Mouse (Mus musculus) intestine, embryonic 15.5 days (tissue): Measurements from ENCODE around the gene Haus3. TPM values are rescaled to one million over a fixed set of nuclear protein-coding genes. Genes with fewer than 3 reads are reported as not detected.

Source experiments
- ATAC-seq: fragments of 200-750 bp; cut with Nextera tagmentation; 2 replicates; pipeline ENCODE4 v1.8.0; 2017; ENCODE audit warnings: moderate TSS enrichment, moderate library complexity
- H3K27ac ChIP-seq: fragments of 300-500 bp; sonication (generic); 2 replicates; pipeline ENCODE4 v1.5.1; 2015; ENCODE audit warnings: mild to moderate bottlenecking, inconsistent platforms
- H3K27me3 ChIP-seq: fragments of 300-500 bp; sonication (generic); replicated peaks from 2 replicates; pipeline ENCODE4 v1.6.1; 2015; ENCODE audit warnings: inconsistent platforms
- H3K36me3 ChIP-seq: fragments of 300-500 bp; sonication (generic); 2 replicates; pipeline ENCODE4 v1.6.1; 2015; ENCODE audit warnings: inconsistent platforms
- H3K4me1 ChIP-seq: fragments of 300-500 bp; sonication (generic); replicated peaks from 2 replicates; pipeline ENCODE4 v1.6.1; 2015; ENCODE audit warnings: inconsistent platforms
- H3K4me2 ChIP-seq: fragments of 300-500 bp; sonication (generic); replicated peaks from 2 replicates; pipeline ENCODE4 v1.6.1; 2015; ENCODE audit warnings: mild to moderate bottlenecking, inconsistent platforms
- H3K4me3 ChIP-seq: fragments of 300-500 bp; sonication (generic); replicated peaks from 2 replicates; pipeline ENCODE4 v1.5.1; 2015; ENCODE audit warnings: inconsistent platforms
- H3K9ac ChIP-seq: fragments of 300-500 bp; sonication (generic); 2 replicates; pipeline ENCODE4 v1.6.1; 2015; ENCODE audit warnings: inconsistent platforms
- H3K9me3 ChIP-seq: fragments of 300-500 bp; sonication (generic); 2 replicates; pipeline ENCODE4 v1.6.1; 2016; ENCODE audit warnings: inconsistent platforms
- WGBS: fragments of 180-500 bp; shearing (Covaris S2); methylation state at CpG from one replicate; pipeline ENCODE4 v1.1.7; 2015; 5-methylcytosine and 5-hydroxymethylcytosine counted together
- polyA plus RNA-seq: library from polyadenylated mRNA; unstranded; fragments of >200 nt; fragmentation: Nextera tagmentation; extraction: Ambion mirVana; gene quantifications from 2 replicates; pipeline ENCODE4 v1.2.1, GENCODE M21; 2015

Haus3 gene
- polyA plus RNA-seq, 1 experiment from 2014 or later = 34.4 TPM

- 0 out of 2 replicates have a peak overlapping the region, but pooled peaks have one; percentile 14 for H3K4me2 ChIP-seq
- no peaks in the 10 kb centered on the region for H3K36me3 ChIP-seq
- WGBS = 77% methylated on average over 4 of the region's 4 CpGs
- H3K27ac ChIP-seq = no peak overlapping the region
- no peak overlapping the region for H3K4me3 ChIP-seq
- no peak overlapping the region for H3K9ac ChIP-seq
- no peaks in the 10 kb centered on the region for H3K27me3 ChIP-seq
- no peaks in the 10 kb centered on the region for H3K4me1 ChIP-seq
- H3K9me3 ChIP-seq = no peaks in the 10 kb centered on the region
- ATAC-seq = no peak
These were observed 1.5 kb downstream of the Haus3 start for GRCm38 (mm10) chr5:34167857-34168256.

GRCm38 (mm10) chr5:34165793-34166192 lies 3.5 kb downstream of the Haus3 start:
- H3K4me1 ChIP-seq = no peaks in the 10 kb centered on the region
- H3K9me3 ChIP-seq = no peaks in the 10 kb centered on the region
- ATAC-seq = no peak
- no peak overlapping the region for H3K4me2 ChIP-seq
- H3K4me3 ChIP-seq = no peak overlapping the region
- H3K36me3 ChIP-seq = 0 out of 2 replicates have a peak, but pooled peaks cover 2% of the 10 kb centered on the region
- 71% methylated on average over 4 of the region's 4 CpGs for WGBS
- no peaks in the 10 kb centered on the region for H3K27me3 ChIP-seq
- H3K27ac ChIP-seq = no peak overlapping the region
- no peak overlapping the region for H3K9ac ChIP-seq

- ATAC-seq = no peak
- Histone ChIP-seq H3K4me1 (no peaks in the 10 kb centered on the region), H3K4me3 (no peak overlapping the region), H3K9me3 (no peaks in the 10 kb centered on the region), H3K36me3 (no peaks in the 10 kb centered on the region), H3K27ac (no peak overlapping the region), H3K27me3 (no peaks in the 10 kb centered on the region), H3K9ac (no peak overlapping the region), H3K4me2 (no peak overlapping the region)
These were observed 20.9 kb downstream of the Haus3 start for GRCm38 (mm10) chr5:34148476-34148875.

GRCm38 (mm10) chr5:34147554-34147953 lies 21.8 kb downstream of the Haus3 start:
- ATAC-seq = no peak
- Histone ChIP-seq H3K27me3 (no peaks in the 10 kb centered on the region), H3K4me1 (no peaks in the 10 kb centered on the region), H3K9ac (no peak overlapping the region), H3K36me3 (no peaks in the 10 kb centered on the region), H3K27ac (no peak overlapping the region), H3K4me3 (no peak overlapping the region), H3K4me2 (no peak overlapping the region), H3K9me3 (no peaks in the 10 kb centered on the region)
- 89% methylated on average over 3 of the region's 3 CpGs for WGBS

GRCm38 (mm10) chr5:34139751-34140150 lies 29.6 kb downstream of the Haus3 start:
- H3K27me3 ChIP-seq = no peaks in the 10 kb centered on the region
- H3K36me3 ChIP-seq = no peaks in the 10 kb centered on the region
- H3K4me3 ChIP-seq = no peak overlapping the region
- H3K4me2 ChIP-seq = no peak overlapping the region
- H3K27ac ChIP-seq = no peak overlapping the region
- H3K9ac ChIP-seq = no peak overlapping the region
- no peaks in the 10 kb centered on the region for H3K9me3 ChIP-seq
- no peak for ATAC-seq
- WGBS = 0% methylated on average over 1 of the region's 1 CpGs
- no peaks in the 10 kb centered on the region for H3K4me1 ChIP-seq

- Histone ChIP-seq H3K27ac (no peak overlapping the region), H3K4me2 (no peak overlapping the region), H3K9me3 (no peaks in the 10 kb centered on the region), H3K9ac (no peak overlapping the region), H3K27me3 (no peaks in the 10 kb centered on the region), H3K4me3 (no peak overlapping the region), H3K4me1 (no peaks in the 10 kb centered on the region), H3K36me3 (no peaks in the 10 kb centered on the region)
- ATAC-seq = no peak
- 75% methylated on average over 2 of the region's 2 CpGs for WGBS
These were observed 36.6 kb downstream of the Haus3 start for GRCm38 (mm10) chr5:34132731-34133130.

GRCm38 (mm10) chr5:34124131-34124530 lies 45.2 kb downstream of the Haus3 start:
- Histone ChIP-seq H3K4me3 (no peak overlapping the region), H3K27me3 (no peaks in the 10 kb centered on the region), H3K27ac (no peak overlapping the region), H3K36me3 (no peaks in the 10 kb centered on the region), H3K9me3 (no peaks in the 10 kb centered on the region), H3K4me2 (no peak overlapping the region), H3K4me1 (no peaks in the 10 kb centered on the region), H3K9ac (no peak overlapping the region)
- no peak for ATAC-seq
- WGBS = 18% methylated on average over 1 of the region's 1 CpGs

- no peak for ATAC-seq
- Histone ChIP-seq H3K36me3 (no peaks in the 10 kb centered on the region), H3K9me3 (no peaks in the 10 kb centered on the region), H3K4me1 (no peaks in the 10 kb centered on the region), H3K27me3 (no peaks in the 10 kb centered on the region), H3K9ac (no peak overlapping the region), H3K4me2 (no peak overlapping the region), H3K27ac (no peak overlapping the region), H3K4me3 (no peak overlapping the region)
- 78% methylated on average over 3 of the region's 3 CpGs for WGBS
These were observed 50.0 kb downstream of the Haus3 start for GRCm38 (mm10) chr5:34119121-34119856.

- Histone ChIP-seq H3K27me3 (no peaks in the 10 kb centered on the region), H3K4me2 (no peak overlapping the region), H3K4me1 (no peaks in the 10 kb centered on the region), H3K9me3 (no peaks in the 10 kb centered on the region), H3K36me3 (no peaks in the 10 kb centered on the region), H3K4me3 (no peak overlapping the region), H3K27ac (no peak overlapping the region), H3K9ac (no peak overlapping the region)
- 86% methylated on average over 1 of the region's 1 CpGs for WGBS
- no peak for ATAC-seq
These were observed 63.6 kb downstream of the Haus3 start for GRCm38 (mm10) chr5:34105681-34106080.

Other genes with a start within 250 kb of the Haus3 start
- 49.3 and 51.3 TPM in 2 replicates for gene Nelfa, start 233.1 kb downstream of the Haus3 start, polyA plus RNA-seq
- gene Gm1673, start 186.1 kb downstream of the Haus3 start, polyA plus RNA-seq = 54.7 and 61.2 TPM in 2 replicates
- 0.29 and 0.34 TPM in 2 replicates for gene Nat8l, start 173.5 kb downstream of the Haus3 start, polyA plus RNA-seq
- 0.51 and 0.84 TPM in 2 replicates for gene Poln, start 79 bp downstream of the Haus3 start, polyA plus RNA-seq
- 18.7 and 19.4 TPM in 2 replicates for gene Mxd4, start 18.2 kb upstream of the Haus3 start, polyA plus RNA-seq
- 0.47 and 0.65 TPM in 2 replicates for gene Zfyve28, start 118.9 kb upstream of the Haus3 start, polyA plus RNA-seq
- gene Cfap99, start 119.1 kb upstream of the Haus3 start, polyA plus RNA-seq = not detected in 2 replicates
- 144 and 149 TPM in 2 replicates for gene Rnf4, start 166.8 kb upstream of the Haus3 start, polyA plus RNA-seq
- 7.6 and 8.4 TPM in 2 replicates for gene Fam193a, start 200.4 kb upstream of the Haus3 start, polyA plus RNA-seq